Mouse (Mus musculus) testis, postnatal 14 days (tissue): Measurements from ENCODE around the gene Ccdc187.

Source experiments
- DNase-seq: peaks from one replicate; pipeline ENCODE4 v3.0.0; 2021; ENCODE audit warnings: low spot score

Gene Ccdc187

DNA sequence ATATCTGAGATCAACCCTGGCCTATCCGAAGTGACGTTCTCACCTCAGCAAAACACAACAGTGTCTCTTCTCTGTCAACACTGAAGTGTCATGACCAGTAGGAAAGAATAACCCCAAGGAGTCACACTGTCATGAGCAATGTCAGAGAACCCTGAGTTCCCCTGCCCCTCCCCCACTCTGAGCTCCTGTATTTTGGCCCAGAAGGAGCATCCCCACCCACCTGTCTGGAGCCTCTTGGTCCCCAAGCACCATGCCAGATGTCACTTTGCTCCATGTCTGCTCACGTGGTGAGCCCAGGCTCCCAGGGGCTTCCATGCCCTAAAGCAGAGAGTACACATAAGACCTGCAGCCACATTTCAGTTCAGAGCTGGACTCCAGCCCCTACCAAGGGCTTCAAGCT is 14.6 kb downstream of the Ccdc187 start:
- no peak for DNase-seq

DNA sequence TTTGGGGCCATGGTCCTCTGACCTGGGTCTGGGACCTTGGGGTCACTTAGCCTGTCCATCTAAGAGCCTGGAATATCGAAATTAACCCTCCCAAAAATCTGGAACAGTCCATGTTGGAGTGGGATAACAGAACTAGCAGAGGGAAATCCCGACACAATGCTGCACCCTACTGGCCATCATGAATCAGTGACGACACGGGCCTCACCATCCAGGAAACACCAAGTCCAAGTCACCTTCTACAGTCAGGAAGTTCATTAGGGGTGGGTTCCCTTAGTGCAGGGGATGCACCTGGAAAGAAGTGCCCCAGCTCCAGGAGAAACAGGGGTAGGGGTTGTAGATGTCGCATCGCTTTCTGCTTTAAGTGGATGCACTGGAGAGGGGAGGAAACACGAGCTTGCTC is 20.7 kb downstream of the Ccdc187 start:
- DNase-seq = no peak

DNA sequence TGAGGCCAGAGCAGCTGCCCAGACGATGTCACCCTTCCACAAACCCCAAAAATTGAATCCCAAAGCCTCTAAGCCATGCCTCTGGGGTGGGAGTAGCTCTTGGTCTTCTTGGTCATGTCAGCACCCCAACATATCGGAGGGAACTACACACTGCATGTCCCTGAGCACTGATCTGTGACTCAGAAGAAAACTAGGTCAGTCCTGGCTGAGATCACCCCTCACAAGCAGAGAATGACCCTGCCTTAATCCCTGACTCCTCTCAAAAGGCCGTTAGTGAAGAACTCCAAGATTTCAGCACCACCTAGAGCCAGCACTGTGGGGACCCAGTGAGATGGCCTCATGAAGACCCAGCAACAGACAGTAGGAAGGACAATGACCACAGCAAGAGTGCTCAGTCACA is 26.1 kb downstream of the Ccdc187 start:
- DNase-seq = no peak

DNA sequence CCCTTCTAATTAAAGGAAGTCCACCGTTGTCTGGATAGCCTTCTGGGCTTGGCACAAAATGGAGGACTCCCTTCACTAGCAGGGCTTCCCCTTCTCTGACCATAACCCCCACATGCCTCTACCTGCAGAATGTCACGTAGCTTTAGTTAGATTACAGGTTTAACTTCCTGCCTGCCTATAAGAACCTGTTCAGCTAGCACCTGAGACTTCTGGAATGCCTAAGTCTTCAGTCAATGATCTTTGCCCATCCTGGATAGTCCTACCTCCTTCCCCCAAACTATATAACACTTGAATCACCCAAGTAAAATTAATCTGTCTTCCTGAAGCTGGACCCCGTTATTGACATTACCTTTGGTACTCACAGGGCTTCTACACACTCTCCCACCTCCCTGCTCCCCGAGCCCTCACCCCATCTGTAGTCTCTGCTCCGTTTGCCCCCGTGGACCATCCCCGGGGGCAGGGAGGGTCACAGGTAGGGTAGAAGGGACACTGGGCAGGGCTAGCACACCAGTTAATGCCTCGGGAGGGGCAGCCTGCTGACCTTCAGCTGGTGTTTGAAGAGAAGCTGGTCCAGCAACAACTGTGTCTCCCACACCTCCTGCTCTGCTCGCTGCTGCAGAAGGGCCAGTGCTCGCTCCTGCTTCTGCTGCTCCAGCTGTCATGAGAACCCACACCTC is 28.2 kb downstream of the Ccdc187 start:
- no peak for DNase-seq

DNA sequence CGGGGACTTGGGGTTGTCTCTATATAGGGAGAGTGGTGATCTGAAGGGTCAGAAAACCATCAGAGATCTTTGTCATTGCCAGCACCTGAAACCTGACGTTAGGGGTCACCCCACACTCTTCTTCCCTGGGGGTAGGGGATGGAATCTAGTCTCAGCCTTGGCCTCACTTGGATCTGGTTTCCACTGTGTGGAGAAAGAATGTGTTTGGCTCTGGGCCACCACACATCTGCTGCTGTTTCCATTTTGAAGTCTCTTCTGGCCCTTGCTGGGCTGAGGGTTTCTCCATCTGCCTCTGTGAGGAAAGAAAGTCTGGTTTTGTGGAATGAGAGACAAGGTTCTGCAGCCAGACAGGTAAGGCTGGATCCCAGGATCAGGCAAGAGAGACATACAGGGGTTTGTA is 29.3 kb downstream of the Ccdc187 start:
- DNase-seq = no peak

DNA sequence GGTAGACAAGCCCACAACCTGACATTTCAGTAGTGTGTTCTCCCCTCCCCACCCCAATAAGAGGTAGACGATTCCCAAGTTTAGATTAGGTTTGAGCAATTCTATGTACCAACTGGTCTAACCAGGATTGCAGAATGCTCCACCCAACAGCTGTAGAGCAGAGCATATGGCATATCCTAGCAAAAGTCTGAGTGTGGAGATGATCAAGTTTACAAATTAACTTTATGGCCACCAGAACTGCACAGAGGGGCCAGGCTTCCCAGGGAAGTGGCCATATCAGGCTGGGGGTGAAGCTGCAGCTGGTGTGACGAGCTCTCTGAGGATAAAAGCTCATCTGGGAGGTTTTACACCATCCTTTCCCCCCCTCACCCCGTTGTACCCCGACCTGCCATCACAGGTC is 29.7 kb downstream of the Ccdc187 start:
- DNase-seq = no peak

DNA sequence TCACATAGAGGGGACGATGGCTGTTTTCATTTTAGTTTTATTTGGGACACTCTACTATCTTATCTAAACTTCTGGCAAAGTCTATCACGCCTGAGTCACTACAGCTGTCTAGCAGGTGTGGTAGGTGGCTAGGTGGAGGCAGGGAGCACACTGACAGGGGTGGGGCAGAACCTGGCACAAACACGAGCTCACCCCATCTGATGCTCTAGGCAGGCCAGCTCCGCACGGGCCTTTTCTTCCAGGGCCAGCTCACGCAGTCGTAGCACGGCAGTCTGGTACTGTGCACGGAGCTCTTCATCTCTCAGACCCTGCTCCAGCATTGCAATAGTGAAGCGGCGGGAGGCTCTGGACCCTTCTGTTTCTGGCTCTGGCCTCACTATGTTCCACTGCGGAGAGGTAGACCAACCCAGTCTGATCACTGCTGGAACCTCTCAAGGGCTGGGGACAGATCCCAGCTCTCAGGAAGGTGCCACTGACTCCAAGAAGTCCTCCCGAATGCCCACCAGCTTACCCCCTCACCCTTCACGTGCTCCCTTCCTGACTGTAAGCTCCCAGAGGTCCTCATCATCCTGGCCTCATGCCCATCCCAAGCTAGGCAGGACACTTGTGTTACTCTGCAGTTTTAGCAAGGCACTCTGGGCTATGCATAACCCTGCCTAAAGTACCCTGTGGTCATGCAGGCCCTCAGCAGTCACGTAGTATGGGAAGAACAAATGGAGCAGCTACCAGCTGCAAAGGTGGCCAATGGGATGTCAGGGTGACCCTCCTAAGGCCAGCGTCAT is 36.9 kb downstream of the Ccdc187 start:
- no peak for DNase-seq

DNA sequence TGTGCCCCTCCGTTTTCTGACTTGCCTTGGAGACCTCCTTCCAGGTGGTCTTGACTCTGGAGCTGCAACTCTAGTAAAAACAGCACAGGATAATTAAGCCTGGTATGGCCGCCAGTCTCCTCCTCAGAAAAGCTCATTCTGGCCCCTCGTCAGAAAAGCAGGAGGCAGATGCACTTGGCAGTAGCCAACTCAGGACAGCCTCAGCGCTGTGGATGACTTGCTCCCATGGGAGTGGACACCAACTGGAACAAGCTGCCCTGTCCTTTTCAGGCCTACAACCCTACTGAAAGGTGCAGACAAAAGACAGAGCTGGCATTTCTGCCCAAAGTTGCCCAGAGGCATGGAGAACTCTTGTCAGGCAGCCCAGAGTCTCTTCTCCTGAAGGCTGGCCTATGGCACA is 39.5 kb downstream of the Ccdc187 start:
- DNase-seq = no peak

DNA sequence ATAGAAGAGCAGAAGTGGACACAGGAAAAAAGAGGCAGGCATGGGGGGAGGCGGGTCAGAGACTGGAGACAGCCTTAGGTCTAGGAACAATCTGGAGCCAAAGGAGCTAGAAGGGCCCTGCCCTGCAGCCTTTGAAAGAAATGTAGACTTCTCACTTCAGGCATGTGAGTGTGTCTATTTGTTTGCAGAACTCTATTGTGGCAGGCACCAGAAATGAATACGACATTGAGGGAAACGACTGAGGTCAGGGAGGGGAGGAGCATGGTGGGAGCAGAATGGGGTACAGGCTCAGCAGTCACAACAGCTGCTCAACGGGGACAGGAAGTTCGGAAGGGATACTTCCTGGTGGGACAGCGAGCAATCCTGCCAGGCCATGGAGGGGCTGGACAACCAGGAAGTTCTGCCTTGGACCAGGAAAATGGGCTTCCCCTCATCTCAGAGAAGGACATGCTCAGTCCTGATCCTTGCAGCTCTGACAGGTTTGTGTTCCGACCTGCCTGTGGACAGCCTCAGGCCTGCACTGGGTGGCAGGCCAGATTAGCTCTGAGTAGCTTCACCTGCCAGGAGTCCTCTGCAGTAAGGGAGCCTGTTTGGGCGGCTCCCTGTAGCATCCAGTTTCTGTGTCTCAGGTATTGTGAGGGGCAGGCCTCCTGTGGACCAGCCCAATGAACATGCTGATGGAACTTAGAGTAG is 41.7 kb downstream of the Ccdc187 start:
- no peak for DNase-seq

DNA sequence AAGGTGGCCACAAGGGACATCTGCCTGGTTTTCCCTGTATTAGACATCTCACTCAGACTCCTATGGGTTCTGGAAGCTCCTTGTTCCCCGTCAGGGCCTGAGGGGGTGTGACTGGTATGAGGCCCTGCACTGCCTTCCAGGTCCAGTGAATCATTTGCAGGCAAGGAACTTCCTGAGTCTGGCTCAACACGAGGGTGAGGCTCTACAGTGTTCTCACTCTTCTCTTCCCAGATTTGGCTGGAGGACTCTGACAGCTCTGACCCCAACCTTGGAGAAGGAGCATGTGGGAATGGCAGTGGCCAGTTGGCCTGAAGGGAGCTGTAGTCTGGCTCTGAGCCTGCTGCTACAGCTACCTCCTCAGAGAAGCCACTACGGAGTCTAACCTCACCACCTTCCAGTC is 46.8 kb downstream of the Ccdc187 start:
- peak; percentile 44 for DNase-seq

DNA sequence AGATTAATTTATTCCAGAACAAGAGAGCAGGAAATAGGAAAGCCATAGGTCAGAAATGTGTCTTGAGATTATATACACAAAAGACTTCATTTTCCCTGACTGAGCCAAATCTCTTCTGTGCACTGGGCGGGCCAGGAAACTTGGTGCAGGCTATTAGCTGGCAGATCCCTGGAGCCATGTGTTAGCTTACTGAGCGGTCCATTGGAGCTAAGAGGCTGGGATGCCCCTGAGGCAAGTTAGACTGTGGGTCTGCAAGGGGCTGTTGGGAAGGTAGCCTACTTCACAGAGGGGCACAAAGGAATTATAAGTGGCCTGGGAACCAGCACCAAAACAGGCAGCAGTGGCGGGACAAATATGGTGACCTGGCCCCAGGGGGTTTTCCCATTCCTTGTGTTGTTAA is 53.5 kb downstream of the Ccdc187 start:
- DNase-seq = no peak

DNA sequence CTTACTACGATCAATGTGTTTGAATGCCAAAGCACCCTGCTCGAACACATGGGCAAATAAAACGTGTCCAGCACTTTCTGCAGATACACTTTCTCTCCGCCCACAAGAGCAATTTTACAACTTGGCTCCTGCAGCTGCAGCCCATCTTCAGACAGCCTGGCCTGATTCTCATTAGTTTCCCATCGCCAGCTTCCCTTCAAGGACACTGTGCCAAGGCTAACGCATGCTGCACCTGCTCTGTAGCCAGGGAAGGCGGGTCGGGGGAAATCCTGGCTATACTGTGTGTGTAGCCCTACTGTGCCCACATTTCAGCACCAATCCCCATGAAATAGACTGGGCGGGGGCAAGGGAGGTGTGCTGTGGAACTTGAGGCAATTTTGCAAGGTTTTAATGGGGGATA is 54.0 kb downstream of the Ccdc187 start:
- no peak for DNase-seq

DNA sequence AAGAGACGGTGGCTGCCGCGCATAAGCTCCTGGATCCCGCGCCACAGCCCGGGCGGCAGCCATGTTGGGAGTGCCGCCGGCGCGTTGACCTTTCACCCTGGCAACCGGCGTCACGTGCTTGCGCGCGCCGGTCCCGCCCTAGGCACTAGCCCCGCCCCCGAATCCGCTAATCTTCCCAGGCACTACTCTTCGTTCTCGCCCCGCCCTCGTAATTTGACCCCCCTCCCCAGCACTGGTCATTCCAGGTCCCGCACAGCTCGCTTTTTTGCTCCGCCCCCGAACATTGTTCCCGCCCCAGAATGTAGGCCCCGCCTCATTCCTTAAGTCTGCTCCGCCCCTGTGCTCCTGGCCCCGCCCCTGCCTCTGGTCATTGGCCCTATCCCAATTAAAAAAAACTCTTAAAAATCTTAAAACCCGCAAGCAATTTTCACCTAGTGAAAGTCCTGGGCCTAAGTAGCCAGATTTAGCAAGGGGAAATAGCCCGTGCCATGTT is 57.0 kb downstream of the Ccdc187 start, which contains the start of gene Qsox2:
Qsox2 (minus strand) TSS at position 236 of the 493 bp plus-strand sequence.
- peak; percentile 97 for DNase-seq

DNA sequence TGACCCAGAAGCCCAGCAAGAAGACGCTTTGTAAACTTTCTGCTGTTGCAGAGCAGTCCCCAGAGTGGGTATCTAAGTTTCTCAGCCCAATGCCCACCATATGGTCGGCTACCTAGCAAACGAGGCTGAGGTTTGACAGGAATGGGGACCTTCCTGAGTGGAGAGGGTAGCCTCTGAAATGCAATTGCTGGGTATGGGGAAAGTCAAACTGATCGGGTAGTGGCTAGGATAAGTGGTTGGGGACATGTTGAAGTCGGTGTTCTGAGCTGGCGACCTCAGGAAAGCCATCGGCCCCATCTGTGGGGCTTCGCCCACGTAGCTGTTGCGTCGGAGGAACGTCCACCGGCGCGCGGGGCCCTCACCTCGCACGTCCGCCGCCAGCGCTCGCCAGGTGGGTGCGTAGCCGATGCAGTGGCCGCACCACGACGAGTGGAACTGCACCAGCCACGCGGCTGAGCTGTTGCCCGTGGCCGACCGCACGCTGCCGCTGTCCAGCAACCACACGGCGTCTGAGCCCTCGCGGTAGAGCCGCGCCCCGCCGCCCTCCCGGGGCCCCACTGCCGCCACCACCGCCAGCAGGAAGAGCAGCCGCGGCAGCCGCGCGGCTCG is 57.6 kb downstream of the Ccdc187 start:
- peak; percentile 75 for DNase-seq

DNA sequence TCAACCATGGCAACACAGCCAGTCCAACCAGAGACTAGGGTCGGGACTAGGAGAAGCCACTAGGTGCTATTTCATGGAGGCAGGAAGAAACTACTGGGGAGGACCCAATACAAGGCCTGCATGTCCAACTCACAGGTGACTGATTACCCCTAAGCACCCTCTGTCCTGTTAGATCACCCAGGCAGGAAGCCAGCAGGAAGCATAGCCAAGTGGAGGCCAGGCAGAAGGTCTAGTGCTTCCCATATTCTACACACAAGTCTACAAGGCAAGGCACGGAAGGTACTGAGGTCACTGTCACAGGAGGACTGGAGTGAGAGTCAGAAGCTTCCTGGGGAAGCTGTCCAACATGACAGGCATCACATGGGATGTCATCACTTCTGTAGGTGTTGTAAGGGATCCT is 59.6 kb downstream of the Ccdc187 start:
- no peak for DNase-seq

DNA sequence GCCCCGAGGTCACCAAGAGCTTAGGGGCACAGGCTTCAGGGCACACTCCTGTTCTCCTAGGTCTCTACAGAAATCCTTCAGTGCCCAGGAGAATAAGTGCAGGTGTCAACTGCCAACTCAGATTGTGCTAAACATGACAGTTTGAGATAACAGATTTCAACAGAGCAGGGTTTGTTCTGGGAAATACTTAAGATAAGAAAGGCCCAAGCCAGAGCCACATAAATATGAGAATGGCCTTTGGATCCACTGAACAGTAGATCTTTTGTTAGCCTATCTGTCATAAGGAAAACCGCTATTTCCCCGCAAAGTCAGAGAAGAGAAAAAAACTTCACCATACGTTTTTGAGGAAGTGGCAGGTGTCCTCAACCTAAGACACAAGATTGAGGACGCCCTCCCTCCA is 60.1 kb downstream of the Ccdc187 start:
- no peak for DNase-seq

DNA sequence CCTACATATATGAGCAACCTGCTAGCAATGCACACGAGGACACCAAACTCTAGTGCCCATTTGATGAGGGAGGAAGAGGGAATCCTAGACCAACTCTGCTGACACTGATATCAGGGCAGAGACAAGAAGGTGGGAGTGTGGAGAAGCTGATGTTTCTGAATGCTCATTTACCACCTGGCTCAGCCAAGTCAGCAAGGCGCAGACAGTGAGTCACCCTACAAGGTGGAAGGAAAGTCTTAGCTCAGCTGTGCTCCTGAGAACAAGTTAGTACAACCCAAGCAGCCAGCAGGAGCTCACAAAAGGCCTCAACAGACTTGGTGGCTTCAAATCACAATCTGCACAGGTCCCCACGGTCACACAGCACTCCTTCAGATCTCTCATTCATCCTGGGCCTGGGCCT is 63.0 kb downstream of the Ccdc187 start:
- DNase-seq = no peak

DNA sequence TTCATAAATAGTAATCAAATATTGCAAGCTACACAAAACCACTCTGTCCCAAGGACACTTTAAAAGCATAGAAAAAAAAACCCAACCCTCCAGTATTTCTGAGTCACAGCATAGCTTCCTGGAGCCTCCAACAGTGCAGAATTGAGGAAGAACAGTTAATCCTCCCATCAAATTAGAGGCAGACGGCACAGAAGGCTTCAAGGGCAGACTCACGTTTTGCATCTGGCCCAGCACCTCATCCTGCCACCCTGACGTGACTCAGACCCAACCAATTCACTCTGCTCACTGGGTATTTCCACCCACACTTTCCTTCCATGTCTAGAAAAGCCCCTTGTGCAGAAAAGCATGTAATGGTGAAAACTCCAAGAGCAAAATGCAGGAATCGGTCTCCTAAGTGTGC is 64.1 kb downstream of the Ccdc187 start:
- DNase-seq = no peak

DNA sequence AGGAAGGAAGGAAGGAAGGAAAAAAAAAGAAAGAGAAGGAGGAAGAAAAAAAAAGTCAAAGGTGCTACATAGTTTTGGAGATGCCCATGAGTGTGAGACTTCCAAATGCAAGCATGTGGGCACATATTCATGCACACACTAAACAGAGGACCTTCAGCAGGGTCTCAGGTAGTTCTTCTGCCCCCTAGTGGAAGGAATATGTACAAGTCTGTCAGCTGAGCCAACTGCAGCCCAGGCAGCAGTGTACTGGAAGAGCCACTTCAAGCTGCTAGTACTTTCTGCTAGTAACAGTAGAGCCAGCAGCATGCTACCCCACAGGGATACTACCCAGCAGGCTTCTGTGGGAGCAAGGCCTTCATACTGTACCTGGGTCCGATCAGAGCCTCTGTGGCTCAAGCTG is 66.6 kb downstream of the Ccdc187 start:
- DNase-seq = no peak

DNA sequence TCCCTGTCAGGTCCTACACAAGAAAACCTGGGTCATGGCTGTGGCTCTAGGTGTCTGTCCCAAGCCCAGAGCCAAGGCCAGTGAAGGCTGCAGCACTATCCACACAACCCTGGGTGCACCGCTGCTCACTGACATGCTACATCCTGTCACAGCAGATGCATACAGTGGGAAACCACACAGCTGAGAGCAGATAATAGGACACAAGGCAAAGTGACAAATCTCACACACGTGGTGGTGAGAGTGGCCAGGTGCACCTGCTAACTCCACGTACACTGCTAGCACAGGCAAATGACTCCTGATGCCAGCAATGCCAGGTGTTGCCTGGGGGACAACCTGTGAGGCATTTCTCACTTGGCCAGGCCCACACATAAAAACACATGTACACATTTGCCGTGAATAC is 69.1 kb downstream of the Ccdc187 start:
- no peak for DNase-seq

DNA sequence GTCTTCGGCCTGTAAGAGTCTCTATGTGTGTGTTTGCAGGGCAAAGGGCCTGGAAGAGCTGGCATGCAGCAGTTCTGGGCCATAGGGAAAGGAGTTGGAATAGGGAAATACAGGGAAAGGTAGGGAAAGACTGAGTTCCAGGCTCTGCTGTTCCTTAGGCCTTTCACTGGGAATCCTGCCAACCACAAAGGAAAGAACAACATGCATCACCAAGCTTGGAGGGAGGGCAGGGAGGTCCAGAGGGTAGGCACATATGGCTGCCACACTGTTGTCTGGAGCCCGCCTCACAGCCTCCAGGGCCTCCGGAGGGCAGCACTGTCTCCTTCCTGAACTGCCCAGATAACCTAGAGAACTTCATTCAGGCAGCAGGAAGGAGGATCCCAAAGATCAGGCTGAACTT is 70.4 kb downstream of the Ccdc187 start:
- no peak for DNase-seq

DNA sequence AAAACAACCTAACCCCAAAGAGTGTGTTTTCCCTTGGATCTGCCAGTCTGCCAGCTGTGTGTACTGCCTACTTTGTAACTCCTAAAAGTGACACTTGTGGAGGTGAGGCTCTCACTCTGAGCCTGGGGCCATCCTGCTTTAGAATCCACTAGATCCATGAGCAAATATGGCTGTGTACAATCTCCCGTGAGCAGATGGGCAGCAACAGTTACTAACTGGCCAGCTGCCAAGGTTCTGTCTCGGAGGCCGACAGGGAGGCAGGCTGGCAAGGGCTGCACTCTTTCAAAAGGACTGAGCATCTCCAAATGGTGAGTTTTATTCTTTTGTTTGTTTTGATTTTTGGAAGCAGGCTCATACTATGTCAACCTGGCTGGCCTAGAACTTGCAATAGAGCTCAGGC is 79.8 kb downstream of the Ccdc187 start:
- no peak for DNase-seq

DNA sequence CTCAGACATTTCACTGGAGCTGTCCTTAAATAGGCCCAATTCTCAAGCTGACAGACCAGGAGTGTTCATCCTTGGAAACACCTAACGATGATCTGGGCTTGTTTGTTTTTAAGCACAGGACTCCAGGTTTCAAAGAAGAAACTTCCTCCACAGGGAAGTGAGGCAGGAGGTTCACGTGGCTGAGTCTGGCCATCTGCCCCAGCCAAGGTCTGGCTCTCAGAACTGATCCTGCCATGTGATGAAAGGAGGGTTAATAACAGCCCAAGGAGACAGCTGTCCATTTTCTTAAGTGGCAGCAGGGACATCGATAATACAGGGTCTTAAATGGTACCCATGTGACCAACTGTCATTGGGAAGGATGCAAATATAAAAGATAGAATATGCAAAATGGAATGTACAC is 84.8 kb downstream of the Ccdc187 start:
- DNase-seq = no peak
